Mouse (Mus musculus) c-Kit-positive CD71-positive TER-119-positive erythroid progenitor cells, embryonic 14.5 days (primary cell): ENCODE data around the gene Baz2a.
"Not testable (repeated sequence)": the region's sequence is repeated elsewhere in the genome, so short reads cannot be mapped to it uniquely, and the experiment has no call there.

Experiments
- DNase-seq: peaks from one replicate; pipeline ENCODE4 v3.0.0-alpha.2; 2013; ENCODE audit warnings: low spot score

Baz2a gene

GRCm38 (mm10) chr10:128091564-128092505 lies at the start of gene Baz2a:
Baz2a (plus strand) TSS chr10:128091577.
- DNase-seq, result peak; percentile 87

GRCm38 (mm10) chr10:128041636-128042035 lies 49.7 kb upstream of the Baz2a start:
- no peak for DNase-seq

GRCm38 (mm10) chr10:128042466-128042865 lies 48.9 kb upstream of the Baz2a start:
- no peak for DNase-seq

GRCm38 (mm10) chr10:128043041-128043835 lies 48.1 kb upstream of the Baz2a start:
- DNase-seq, result no peak

GRCm38 (mm10) chr10:128048157-128048556 lies 43.2 kb upstream of the Baz2a start:
- DNase-seq, result no peak

GRCm38 (mm10) chr10:128049741-128050140 lies 41.6 kb upstream of the Baz2a start:
- no peak for DNase-seq

GRCm38 (mm10) chr10:128050355-128050754 lies 41.0 kb upstream of the Baz2a start:
- no peak for DNase-seq

GRCm38 (mm10) chr10:128051589-128051988 lies 39.8 kb upstream of the Baz2a start:
- no peak for DNase-seq

- DNase-seq, result not testable (repeated sequence)
Measured at GRCm38 (mm10) chr10:128052136-128052535, 39.2 kb upstream of the Baz2a start.

- no peak for DNase-seq
Measured at GRCm38 (mm10) chr10:128053001-128053400, 38.4 kb upstream of the Baz2a start.

- DNase-seq, result no peak
Measured at GRCm38 (mm10) chr10:128058184-128058583, 33.2 kb upstream of the Baz2a start.

- DNase-seq, result peak; percentile 94
Measured at GRCm38 (mm10) chr10:128058601-128059151, 32.7 kb upstream of the Baz2a start, which contains the start of gene Ptges3. Ptges3 (plus strand) TSS chr10:128058954.

GRCm38 (mm10) chr10:128059207-128059981 lies 32.0 kb upstream of the Baz2a start:
- DNase-seq, result peak; percentile 50

- DNase-seq, result no peak
Measured at GRCm38 (mm10) chr10:128061109-128061508, 30.3 kb upstream of the Baz2a start.

- no peak for DNase-seq
Measured at GRCm38 (mm10) chr10:128062221-128062989, 29.0 kb upstream of the Baz2a start.

- no peak for DNase-seq
Measured at GRCm38 (mm10) chr10:128066072-128066471, 25.3 kb upstream of the Baz2a start.

GRCm38 (mm10) chr10:128069201-128069600 lies 22.2 kb upstream of the Baz2a start:
- DNase-seq, result no peak

- not testable (repeated sequence) for DNase-seq
Measured at GRCm38 (mm10) chr10:128070432-128070831, 20.9 kb upstream of the Baz2a start.

GRCm38 (mm10) chr10:128078269-128078668 lies 13.1 kb upstream of the Baz2a start:
- not testable (repeated sequence) for DNase-seq

- no peak for DNase-seq
Measured at GRCm38 (mm10) chr10:128080496-128080895, 10.9 kb upstream of the Baz2a start.
